Mouse (Mus musculus) ovary, postnatal 36 days (tissue): ENCODE results near the gene Rhox3f.
"Not testable (repeated sequence)": the region's sequence is repeated elsewhere in the genome, so short reads cannot be mapped to it uniquely, and the experiment has no call there.

Experiments used
- DNase-seq: peaks from one replicate; pipeline ENCODE4 v3.0.0; 2022; ENCODE audit warnings: low spot score, mixed read lengths

Gene Rhox3f

GRCm38 (mm10) chrX:37580692-37581091, at the start of gene Rhox3f:
Gene Rhox3f, plus strand, starts transcription at chrX:37580992.
- DNase-seq, result not testable (repeated sequence)

GRCm38 (mm10) chrX:37541719-37542118, 39.1 kb upstream of the Rhox3f start, which contains the start of gene Rhox3e:
Gene Rhox3e, plus strand, starts transcription at chrX:37542019.
- DNase-seq, result not testable (repeated sequence)

GRCm38 (mm10) chrX:37557112-37557511, 23.7 kb upstream of the Rhox3f start, which contains the start of gene Rhox4e:
Gene Rhox4e, plus strand, starts transcription at chrX:37557412.
- not testable (repeated sequence) for DNase-seq

- not testable (repeated sequence) for DNase-seq
Measured at GRCm38 (mm10) chrX:37571105-37571504, 9.7 kb upstream of the Rhox3f start, which contains the start of gene Rhox2f. Gene Rhox2f, plus strand, starts transcription at chrX:37571405.

- not testable (repeated sequence) for DNase-seq
Measured at GRCm38 (mm10) chrX:37572638-37573037, 8.2 kb upstream of the Rhox3f start.

- not testable (repeated sequence) for DNase-seq
Measured at GRCm38 (mm10) chrX:37607604-37608003, 26.8 kb downstream of the Rhox3f start, which contains the start of gene Rhox4f. Gene Rhox4f, minus strand, starts transcription at chrX:37607704.

GRCm38 (mm10) chrX:37628512-37628911, 47.7 kb downstream of the Rhox3f start, which contains the start of gene Rhox3g:
Gene Rhox3g, minus strand, starts transcription at chrX:37628612.
- DNase-seq, result not testable (repeated sequence)
